Mouse (Mus musculus): Measurements from ENCODE around the gene Npepps. TPM values are rescaled to one million over a fixed set of nuclear protein-coding genes. Genes with fewer than 3 reads are reported as not detected.
A peak's percentile ranks its signal among the peaks of the same experiment; 100 is the strongest.
"Not testable (repeated sequence)": the region's sequence is repeated elsewhere in the genome, so short reads cannot be mapped to it uniquely, and the experiment has no call there.

Npepps gene
- polyA plus RNA-seq, 1 experiment from 2014 or later, result 101 TPM

GRCm38 (mm10) chr11:97314110-97314509 lies 33.7 kb upstream of the Npepps start:
- no peaks in the 10 kb centered on the region for H3K27me3 ChIP-seq (ENCODE audit: control insufficient read depth, insufficient read depth, low read length)
- no peaks in the 10 kb centered on the region for H3K9me3 ChIP-seq (ENCODE audit: control insufficient read depth, low read depth, low read length)
- no peak overlapping the region for H3K9ac ChIP-seq (replicated peaks; ENCODE audit: low read depth, low read length)
- H3K36me3 ChIP-seq (ENCODE audit: control insufficient read depth, insufficient read depth, low read length), result no peaks in the 10 kb centered on the region; the same call in 1 of the 2 replicates
- H3K27ac ChIP-seq (ENCODE audit: low read length), result no peak overlapping the region
- no peak overlapping the region for H3K4me2 ChIP-seq (replicated peaks; ENCODE audit: low read depth, low read length)
- WGBS, result 95% methylated on average over 3 of the region's 3 CpGs
- H3K4me3 ChIP-seq (ENCODE audit: low read depth, low read length), result no peak overlapping the region
- peaks cover 13% of the 10 kb centered on the region; the same call in 1 of the 2 replicates for H3K4me1 ChIP-seq (ENCODE audit: control insufficient read depth, insufficient read depth, low read length)
- no peak for ATAC-seq (ENCODE audit: insufficient number of reproducible peaks, insufficient read depth, low FRiP score, low read depth)

GRCm38 (mm10) chr11:97312871-97313270 lies 32.4 kb upstream of the Npepps start:
- H3K4me2 ChIP-seq (replicated peaks; ENCODE audit: low read depth, low read length); H3K9me3 ChIP-seq (ENCODE audit: control insufficient read depth, low read depth, low read length); H3K4me3 ChIP-seq (ENCODE audit: low read depth, low read length); H3K36me3 ChIP-seq (ENCODE audit: control insufficient read depth, insufficient read depth, low read length); H3K9ac ChIP-seq (replicated peaks; ENCODE audit: low read depth, low read length); H3K27me3 ChIP-seq (ENCODE audit: control insufficient read depth, insufficient read depth, low read length); H3K27ac ChIP-seq (ENCODE audit: low read length); ATAC-seq (ENCODE audit: insufficient number of reproducible peaks, insufficient read depth, low FRiP score, low read depth): not testable (repeated sequence)
- WGBS, result 71% methylated on average over 1 of the region's 1 CpGs
- peaks cover 13% of the 10 kb centered on the region; the same call in 1 of the 2 replicates for H3K4me1 ChIP-seq (ENCODE audit: control insufficient read depth, insufficient read depth, low read length)

DNA sequence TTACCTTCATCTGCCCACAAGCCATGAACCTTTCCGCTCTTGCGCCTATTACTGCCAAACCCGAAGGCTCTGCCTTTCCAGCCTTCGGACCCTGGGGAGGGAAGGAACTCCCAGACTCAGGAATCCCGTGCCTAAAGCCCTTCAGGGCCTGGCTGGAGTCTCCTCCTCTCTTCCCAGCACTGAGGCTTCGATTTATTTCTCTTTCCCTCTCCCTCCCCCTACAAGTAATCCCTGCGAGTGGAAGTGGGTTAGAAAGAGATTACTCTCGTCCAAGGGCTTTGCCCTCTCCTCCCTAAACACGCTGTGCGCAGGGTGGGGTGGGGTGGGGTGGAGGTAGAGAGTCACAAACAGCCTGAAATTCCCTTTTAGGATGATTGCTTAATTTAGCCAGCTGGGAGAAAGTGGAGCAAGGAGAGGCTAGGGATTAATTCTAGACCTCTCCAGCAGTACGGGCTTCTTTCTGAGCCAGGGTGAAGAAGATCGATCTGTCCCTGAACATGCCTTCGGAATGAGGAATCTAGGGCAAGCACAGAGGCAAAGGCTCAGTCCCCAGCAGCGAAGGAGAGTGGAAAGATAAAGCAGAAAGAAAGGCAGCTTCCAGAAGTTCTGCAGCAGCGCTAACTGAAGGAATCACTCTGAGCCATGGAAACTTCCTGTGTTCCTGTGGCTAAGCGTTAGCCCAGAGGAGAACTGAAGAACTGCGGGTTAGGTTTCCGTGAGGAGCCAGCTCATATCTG lies 30.6 kb upstream of the Npepps start:
- ATAC-seq (ENCODE audit: insufficient number of reproducible peaks, insufficient read depth, low FRiP score, low read depth), result no peak
- H3K4me3 ChIP-seq (ENCODE audit: low read depth, low read length), result peak overlapping the region; percentile 20
- H3K27ac ChIP-seq (ENCODE audit: low read length), result peak overlapping the region; percentile 69
- no peaks in the 10 kb centered on the region for H3K36me3 ChIP-seq (ENCODE audit: control insufficient read depth, insufficient read depth, low read length)
- H3K9ac ChIP-seq (replicated peaks; ENCODE audit: low read depth, low read length), result peak overlapping the region; percentile 23; the same call in 1 of the 2 replicates
- WGBS, result 4% methylated on average over 18 of the region's 18 CpGs
- no peaks in the 10 kb centered on the region for H3K9me3 ChIP-seq (ENCODE audit: control insufficient read depth, low read depth, low read length)
- no peaks in the 10 kb centered on the region for H3K27me3 ChIP-seq (ENCODE audit: control insufficient read depth, insufficient read depth, low read length)
- H3K4me2 ChIP-seq (replicated peaks; ENCODE audit: low read depth, low read length), result peak overlapping the region; percentile 54
- H3K4me1 ChIP-seq (ENCODE audit: control insufficient read depth, insufficient read depth, low read length), result peaks cover 10% of the 10 kb centered on the region; the same call in 1 of the 2 replicates

- peak overlapping the region; percentile 54 for H3K4me2 ChIP-seq (replicated peaks; ENCODE audit: low read depth, low read length)
- peaks cover 10% of the 10 kb centered on the region; the same call in 1 of the 2 replicates for H3K4me1 ChIP-seq (ENCODE audit: control insufficient read depth, insufficient read depth, low read length)
- H3K27me3 ChIP-seq (ENCODE audit: control insufficient read depth, insufficient read depth, low read length), result no peaks in the 10 kb centered on the region
- H3K27ac ChIP-seq (ENCODE audit: low read length), result peak overlapping the region; percentile 29; the same call in 1 of the 2 replicates
- H3K9me3 ChIP-seq (ENCODE audit: control insufficient read depth, low read depth, low read length), result no peaks in the 10 kb centered on the region
- peak overlapping the region; percentile 23 for H3K9ac ChIP-seq (replicated peaks; ENCODE audit: low read depth, low read length)
- WGBS, result under 1% methylated on average over 25 of the region's 25 CpGs
- ATAC-seq (ENCODE audit: insufficient number of reproducible peaks, insufficient read depth, low FRiP score, low read depth), result peak; percentile 60; the same call in 1 of the 2 replicates
- peak overlapping the region; percentile 39 for H3K4me3 ChIP-seq (ENCODE audit: low read depth, low read length)
- no peaks in the 10 kb centered on the region for H3K36me3 ChIP-seq (ENCODE audit: control insufficient read depth, insufficient read depth, low read length)
Measured at GRCm38 (mm10) chr11:97309911-97310571, 29.6 kb upstream of the Npepps start.

DNA sequence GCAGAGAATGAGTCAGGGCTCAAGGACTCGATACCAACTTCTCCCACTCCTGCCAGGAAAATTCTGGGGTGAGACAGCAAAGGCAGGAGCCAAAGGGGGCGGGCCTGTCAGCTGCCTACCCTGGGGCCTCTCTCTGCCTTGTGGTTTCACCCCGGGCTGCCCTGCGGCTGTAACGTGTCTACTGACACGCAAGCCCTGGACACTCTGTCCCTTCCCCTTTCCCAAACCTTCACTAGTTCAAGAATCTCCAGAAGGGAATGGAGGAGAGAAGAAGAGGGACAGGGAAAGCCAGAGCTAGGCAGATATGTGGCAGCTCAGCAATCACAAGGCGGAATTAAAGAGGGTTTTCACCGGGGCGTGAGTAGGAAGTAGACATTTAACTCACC lies 29.0 kb upstream of the Npepps start:
- 0 out of 2 replicates have a peak, but pooled peaks have one; percentile 57 for ATAC-seq (ENCODE audit: insufficient number of reproducible peaks, insufficient read depth, low FRiP score, low read depth)
- no peaks in the 10 kb centered on the region for H3K36me3 ChIP-seq (ENCODE audit: control insufficient read depth, insufficient read depth, low read length)
- H3K9me3 ChIP-seq (ENCODE audit: control insufficient read depth, low read depth, low read length), result no peaks in the 10 kb centered on the region
- peak overlapping the region; percentile 54 for H3K4me2 ChIP-seq (replicated peaks; ENCODE audit: low read depth, low read length)
- WGBS, result 4% methylated on average over 9 of the region's 9 CpGs
- H3K4me1 ChIP-seq (ENCODE audit: control insufficient read depth, insufficient read depth, low read length), result peaks cover 10% of the 10 kb centered on the region; the same call in 1 of the 2 replicates
- H3K27me3 ChIP-seq (ENCODE audit: control insufficient read depth, insufficient read depth, low read length), result no peaks in the 10 kb centered on the region
- peak overlapping the region; percentile 23 for H3K9ac ChIP-seq (replicated peaks; ENCODE audit: low read depth, low read length)
- H3K4me3 ChIP-seq (ENCODE audit: low read depth, low read length), result peak overlapping the region; percentile 39
- H3K27ac ChIP-seq (ENCODE audit: low read length), result peak overlapping the region; percentile 29; the same call in 1 of the 2 replicates

GRCm38 (mm10) chr11:97308806-97309450 lies 28.5 kb upstream of the Npepps start:
- no peaks in the 10 kb centered on the region for H3K36me3 ChIP-seq (ENCODE audit: control insufficient read depth, insufficient read depth, low read length)
- ATAC-seq (ENCODE audit: insufficient number of reproducible peaks, insufficient read depth, low FRiP score, low read depth), result no peak
- H3K4me2 ChIP-seq (replicated peaks; ENCODE audit: low read depth, low read length), result peak overlapping the region; percentile 54
- peak overlapping the region; percentile 39 for H3K4me3 ChIP-seq (ENCODE audit: low read depth, low read length)
- no peak overlapping the region for H3K27ac ChIP-seq (ENCODE audit: low read length)
- peaks cover 10% of the 10 kb centered on the region; the same call in 1 of the 2 replicates for H3K4me1 ChIP-seq (ENCODE audit: control insufficient read depth, insufficient read depth, low read length)
- no peak overlapping the region for H3K9ac ChIP-seq (replicated peaks; ENCODE audit: low read depth, low read length)
- no peaks in the 10 kb centered on the region for H3K9me3 ChIP-seq (ENCODE audit: control insufficient read depth, low read depth, low read length)
- H3K27me3 ChIP-seq (ENCODE audit: control insufficient read depth, insufficient read depth, low read length), result no peaks in the 10 kb centered on the region
- 35% methylated on average over 3 of the region's 3 CpGs for WGBS

- H3K4me2 ChIP-seq (replicated peaks; ENCODE audit: low read depth, low read length), result no peak overlapping the region
- WGBS, result 92% methylated on average over 11 of the region's 11 CpGs
- H3K4me3 ChIP-seq (ENCODE audit: low read depth, low read length), result no peak overlapping the region
- no peak for ATAC-seq (ENCODE audit: insufficient number of reproducible peaks, insufficient read depth, low FRiP score, low read depth)
- H3K9me3 ChIP-seq (ENCODE audit: control insufficient read depth, low read depth, low read length), result no peaks in the 10 kb centered on the region
- no peaks in the 10 kb centered on the region for H3K27me3 ChIP-seq (ENCODE audit: control insufficient read depth, insufficient read depth, low read length)
- H3K27ac ChIP-seq (ENCODE audit: low read length), result no peak overlapping the region
- no peaks in the 10 kb centered on the region for H3K36me3 ChIP-seq (ENCODE audit: control insufficient read depth, insufficient read depth, low read length)
- peaks cover 10% of the 10 kb centered on the region; the same call in 1 of the 2 replicates for H3K4me1 ChIP-seq (ENCODE audit: control insufficient read depth, insufficient read depth, low read length)
- no peak overlapping the region for H3K9ac ChIP-seq (replicated peaks; ENCODE audit: low read depth, low read length)
Measured at GRCm38 (mm10) chr11:97307294-97308069, 27.0 kb upstream of the Npepps start.

GRCm38 (mm10) chr11:97304631-97305030 lies 24.2 kb upstream of the Npepps start:
- no peak overlapping the region for H3K27ac ChIP-seq (ENCODE audit: low read length)
- H3K4me3 ChIP-seq (ENCODE audit: low read depth, low read length), result no peak overlapping the region
- H3K36me3 ChIP-seq (ENCODE audit: control insufficient read depth, insufficient read depth, low read length), result no peaks in the 10 kb centered on the region
- H3K9me3 ChIP-seq (ENCODE audit: control insufficient read depth, low read depth, low read length), result no peaks in the 10 kb centered on the region
- H3K4me2 ChIP-seq (replicated peaks; ENCODE audit: low read depth, low read length), result no peak overlapping the region
- no peak for ATAC-seq (ENCODE audit: insufficient number of reproducible peaks, insufficient read depth, low FRiP score, low read depth)
- H3K4me1 ChIP-seq (ENCODE audit: control insufficient read depth, insufficient read depth, low read length), result peaks cover 5% of the 10 kb centered on the region; the same call in 1 of the 2 replicates
- no peaks in the 10 kb centered on the region for H3K27me3 ChIP-seq (ENCODE audit: control insufficient read depth, insufficient read depth, low read length)
- H3K9ac ChIP-seq (replicated peaks; ENCODE audit: low read depth, low read length), result no peak overlapping the region
- 35% methylated on average over 5 of the region's 5 CpGs for WGBS

Measured in stomach, embryonic 14.5 days (tissue).